Mouse (Mus musculus): ENCODE measurements around the gene Odf3.
A peak's percentile ranks its signal among the peaks of the same experiment; 100 is the strongest.
"Not testable (repeated sequence)": the region's sequence is repeated elsewhere in the genome, so short reads cannot be mapped to it uniquely, and the experiment has no call there.

The Odf3 gene

DNA sequence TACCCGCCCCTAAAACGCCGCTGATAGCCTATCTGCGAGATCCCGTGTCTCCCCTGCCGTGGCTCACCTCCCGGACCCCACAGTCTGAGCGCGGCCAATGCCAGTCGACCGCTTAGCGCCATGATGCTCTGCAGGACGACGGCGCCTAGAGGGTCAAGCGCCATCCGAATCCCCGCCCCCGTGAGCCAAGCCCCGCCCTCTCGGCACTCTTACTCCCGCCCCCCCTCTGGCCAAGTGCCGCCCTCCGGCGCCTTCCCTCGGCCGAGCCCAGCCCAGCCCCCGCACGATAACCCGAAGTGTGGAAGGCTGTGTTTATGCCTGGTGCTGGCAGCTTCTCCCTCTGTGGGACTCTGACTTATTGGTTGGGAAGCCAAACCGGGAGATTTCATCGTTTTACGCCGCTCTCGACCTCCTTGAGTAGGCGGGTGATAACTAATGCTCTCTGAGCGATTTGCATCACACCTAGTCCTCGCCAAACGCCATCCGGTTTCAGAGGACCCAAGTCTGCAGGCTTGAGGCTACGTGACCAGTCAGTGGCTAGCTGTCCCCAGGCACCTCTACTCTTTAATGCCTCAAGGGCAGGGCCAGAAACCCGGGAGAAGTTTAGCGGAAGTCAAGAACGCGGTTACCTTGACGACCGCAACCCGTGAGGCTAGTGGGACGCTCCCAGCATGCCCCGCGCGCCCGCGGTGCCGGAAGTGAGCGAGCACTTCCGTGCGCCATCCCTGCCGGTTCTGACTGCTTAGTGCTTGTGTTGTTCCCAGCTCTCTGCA, 34.3 kb downstream of the Odf3 start, which contains the start of the genes Psmd13 and Sirt3:
Gene Psmd13, plus strand, starts transcription at position 273 of the 773 bp plus-strand sequence.
Gene Sirt3, minus strand, starts transcription at position 614 of the 773 bp plus-strand sequence.
- DNase-seq: peak; percentile 98

- DNase-seq: no peak
Measured at GRCm38 (mm10) chr7:140882469-140882803, 34.8 kb downstream of the Odf3 start.

DNA sequence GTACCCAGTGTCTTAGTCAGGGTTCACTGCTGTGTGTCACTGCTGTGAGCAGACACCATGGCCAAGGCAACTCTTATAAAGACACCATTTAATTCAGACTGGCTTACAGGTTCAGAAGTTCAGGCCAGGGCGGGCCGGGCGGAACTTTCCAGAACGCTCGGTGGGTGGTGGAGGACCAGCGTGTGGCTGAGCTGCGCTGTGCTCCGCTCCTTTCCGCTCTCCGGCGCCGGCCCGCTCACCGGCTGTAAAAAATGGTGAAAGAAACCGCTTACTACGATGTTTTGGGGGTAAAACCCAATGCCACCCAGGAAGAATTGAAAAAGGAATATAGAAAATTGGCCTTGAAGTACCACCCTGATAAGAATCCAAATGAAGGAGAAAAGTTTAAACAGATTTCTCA, 43.0 kb downstream of the Odf3 start:
- not testable (repeated sequence) for DNase-seq

GRCm38 (mm10) chr7:140894031-140894430, 46.4 kb downstream of the Odf3 start:
- DNase-seq: no peak

DNA sequence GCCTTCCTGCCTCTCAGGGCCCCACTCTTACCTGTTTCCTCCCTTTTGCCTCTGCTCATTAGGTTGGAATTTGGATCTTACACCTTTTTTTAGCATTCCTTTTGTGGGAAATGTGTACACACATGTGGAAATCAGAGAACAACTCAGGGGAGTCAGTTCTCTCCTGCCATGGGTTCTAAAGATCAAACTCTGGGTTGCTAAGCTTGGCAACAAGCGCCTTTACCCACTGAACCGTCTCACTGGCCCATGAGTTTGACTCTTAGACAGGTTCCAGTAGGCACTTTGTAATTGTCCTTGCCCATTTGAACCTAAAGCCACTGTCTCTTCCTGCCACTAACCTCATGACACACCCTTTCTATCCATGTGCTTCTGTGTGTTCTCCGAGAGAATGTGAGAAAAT, 47.0 kb downstream of the Odf3 start:
- no peak for DNase-seq

DNA sequence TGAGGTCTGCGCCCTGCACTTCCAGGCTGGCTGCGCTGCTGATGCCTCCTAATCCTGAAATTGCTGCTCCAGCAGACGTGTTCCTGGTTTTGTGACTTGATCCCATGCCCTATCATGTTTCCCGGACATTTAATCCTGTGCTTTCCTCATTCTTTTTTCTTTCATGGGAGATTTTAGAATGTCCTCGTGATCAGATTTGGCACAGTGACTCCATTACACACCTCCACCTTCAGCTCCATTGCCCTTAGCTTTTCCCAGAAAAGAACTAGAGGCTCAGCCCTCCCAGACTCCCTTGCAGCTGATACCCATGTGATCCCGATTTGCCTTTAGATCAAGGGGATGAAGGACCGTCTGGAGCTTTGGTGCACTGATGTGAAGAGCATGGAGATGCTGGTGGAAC, 50.3 kb downstream of the Odf3 start:
- no peak for DNase-seq

- DNase-seq: no peak
Measured at GRCm38 (mm10) chr7:140899121-140899520, 51.5 kb downstream of the Odf3 start.

DNA sequence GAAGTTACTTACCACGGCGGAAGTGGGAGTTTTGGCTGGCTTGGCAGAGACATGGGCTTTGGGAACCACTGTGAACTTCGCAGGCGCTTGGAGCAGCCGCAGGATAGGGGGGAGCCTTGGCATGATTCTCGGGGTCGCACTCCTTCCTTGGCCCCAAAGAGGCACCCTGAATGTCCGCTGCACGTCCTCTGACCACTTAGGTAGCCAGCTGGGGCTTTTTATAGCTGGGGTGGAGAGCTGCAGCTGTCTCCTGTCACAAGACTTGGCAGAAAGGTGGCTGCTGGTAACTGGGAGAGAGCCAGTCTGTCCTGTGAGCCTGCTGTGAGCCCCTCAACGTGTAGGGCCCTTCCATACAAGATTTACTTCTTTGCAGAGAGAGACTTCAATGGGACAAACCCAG, 52.6 kb downstream of the Odf3 start, which contains the start of gene Cox8b:
Gene Cox8b, minus strand, starts transcription at position 227 of the 400 bp plus-strand sequence.
- DNase-seq: no peak
